Mouse (Mus musculus) erythroblast, embryonic 14.5 days (primary cell): ENCODE measurements around the gene Iah1.

Source experiments
- GATA1 ChIP-seq: IDR thresholded peaks from 2 replicates; pipeline ENCODE4 v1.6.1; 2012; ENCODE audit warnings: low read length, inconsistent platforms, mixed read lengths
- TAL1 ChIP-seq: IDR thresholded peaks from 3 replicates; pipeline ENCODE4 v1.6.1; 2012; ENCODE audit warnings: low read length, inconsistent platforms, mixed read lengths

GRCm38 (mm10) chr12:21322296-21322695 lies 6.1 kb downstream of the Iah1 start:
- TF ChIP-seq TAL1 (no peak), GATA1 (no peak)
